Mouse (Mus musculus): ENCODE measurements around the gene Stk39. TPM values are rescaled to one million over a fixed set of nuclear protein-coding genes. Genes with fewer than 3 reads are reported as not detected.

The Stk39 gene
- polyA plus RNA-seq, 1 experiment from 2014 or later = 18.3 TPM

DNA sequence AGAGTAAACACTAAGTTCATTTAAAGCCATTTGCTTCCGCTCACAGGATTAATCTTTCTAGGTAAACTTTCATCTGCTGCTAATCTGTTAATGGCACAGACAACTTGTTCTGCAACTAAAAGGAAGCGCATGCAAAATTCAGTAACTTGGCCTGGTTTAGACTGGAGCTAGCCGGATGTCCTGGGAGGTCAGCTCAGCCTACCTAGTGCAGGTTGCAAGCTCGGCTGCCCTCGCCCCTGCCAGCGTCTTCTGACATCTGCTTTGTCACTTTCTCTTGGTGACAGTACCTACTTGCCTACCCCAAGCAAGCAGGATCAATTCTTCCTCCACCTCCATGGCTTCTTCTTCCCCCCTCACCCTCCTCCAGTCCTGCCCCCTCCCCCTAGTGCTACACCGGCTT lies 106.6 kb downstream of the Stk39 start:
- Histone ChIP-seq H3K4me2 (ENCODE audit: low read length) (no peak overlapping the region), H3K4me1 (replicated peaks; ENCODE audit: control insufficient read depth, insufficient read depth, low read length) (no peaks in the 10 kb centered on the region), H3K36me3 (ENCODE audit: control insufficient read depth, insufficient read depth, low read length) (no peaks in the 10 kb centered on the region), H3K27me3 (replicated peaks; ENCODE audit: control insufficient read depth, insufficient read depth, low read length) (no peaks in the 10 kb centered on the region), H3K4me3 (ENCODE audit: low read depth, low read length) (no peak overlapping the region), H3K27ac (ENCODE audit: low read depth) (no peak overlapping the region), H3K9ac (ENCODE audit: low read length) (no peak overlapping the region), H3K9me3 (ENCODE audit: control insufficient read depth, low read length) (no peaks in the 10 kb centered on the region)
- DNase-seq (ENCODE audit: low spot score) (no peak), ATAC-seq (replicated peaks; ENCODE audit: low FRiP score, low TSS enrichment, low read depth) (0 out of 2 replicates have a peak, but pooled peaks have one; percentile 3)
- WGBS = 56% methylated on average over 7 of the region's 7 CpGs

- H3K4me1 ChIP-seq (replicated peaks; ENCODE audit: control insufficient read depth, insufficient read depth, low read length) = no peaks in the 10 kb centered on the region
- no peak overlapping the region for H3K4me3 ChIP-seq (ENCODE audit: low read depth, low read length)
- 28% methylated on average over 12 of the region's 12 CpGs for whole genome bisulfite sequencing
- H3K27me3 ChIP-seq (replicated peaks; ENCODE audit: control insufficient read depth, insufficient read depth, low read length) = no peaks in the 10 kb centered on the region
- ATAC-seq (replicated peaks; ENCODE audit: low FRiP score, low TSS enrichment, low read depth) (no peak; the same call in 1 of the 2 replicates), DNase-seq (ENCODE audit: low spot score) (no peak)
- H3K4me2 ChIP-seq (ENCODE audit: low read length) = no peak overlapping the region
- H3K9me3 ChIP-seq (ENCODE audit: control insufficient read depth, low read length) = no peaks in the 10 kb centered on the region
- H3K36me3 ChIP-seq (ENCODE audit: control insufficient read depth, insufficient read depth, low read length) = no peaks in the 10 kb centered on the region
- H3K27ac ChIP-seq (ENCODE audit: low read depth) = no peak overlapping the region
- H3K9ac ChIP-seq (ENCODE audit: low read length) = no peak overlapping the region
These were observed 107.7 kb downstream of the Stk39 start for GRCm38 (mm10) chr2:68364181-68364900.

- ATAC-seq (replicated peaks; ENCODE audit: low FRiP score, low TSS enrichment, low read depth) (no peak), DNase-seq (ENCODE audit: low spot score) (no peak)
- Histone ChIP-seq H3K4me3 (ENCODE audit: low read depth, low read length) (no peak overlapping the region), H3K9me3 (ENCODE audit: control insufficient read depth, low read length) (no peaks in the 10 kb centered on the region), H3K27me3 (replicated peaks; ENCODE audit: control insufficient read depth, insufficient read depth, low read length) (no peaks in the 10 kb centered on the region), H3K36me3 (ENCODE audit: control insufficient read depth, insufficient read depth, low read length) (peaks cover 7% of the 10 kb centered on the region), H3K27ac (ENCODE audit: low read depth) (no peak overlapping the region), H3K4me1 (replicated peaks; ENCODE audit: control insufficient read depth, insufficient read depth, low read length) (no peaks in the 10 kb centered on the region), H3K4me2 (ENCODE audit: low read length) (no peak overlapping the region), H3K9ac (ENCODE audit: low read length) (no peak overlapping the region)
- WGBS = 66% methylated on average over 4 of the region's 4 CpGs
These were observed 108.9 kb downstream of the Stk39 start for GRCm38 (mm10) chr2:68363159-68363558.

- Histone ChIP-seq H3K27me3 (replicated peaks; ENCODE audit: control insufficient read depth, insufficient read depth, low read length) (no peaks in the 10 kb centered on the region), H3K4me1 (replicated peaks; ENCODE audit: control insufficient read depth, insufficient read depth, low read length) (no peaks in the 10 kb centered on the region), H3K9ac (ENCODE audit: low read length) (no peak overlapping the region), H3K27ac (ENCODE audit: low read depth) (no peak overlapping the region), H3K4me2 (ENCODE audit: low read length) (no peak overlapping the region), H3K36me3 (ENCODE audit: control insufficient read depth, insufficient read depth, low read length) (peaks cover 11% of the 10 kb centered on the region), H3K9me3 (ENCODE audit: control insufficient read depth, low read length) (no peaks in the 10 kb centered on the region), H3K4me3 (ENCODE audit: low read depth, low read length) (no peak overlapping the region)
- DNase-seq (ENCODE audit: low spot score) (no peak), ATAC-seq (replicated peaks; ENCODE audit: low FRiP score, low TSS enrichment, low read depth) (no peak)
- 58% methylated on average over 5 of the region's 5 CpGs for WGBS
These were observed 110.4 kb downstream of the Stk39 start for GRCm38 (mm10) chr2:68361701-68362100.

- ATAC-seq (replicated peaks; ENCODE audit: low FRiP score, low TSS enrichment, low read depth) = peak; percentile 51; the same call in 1 of the 2 replicates
- Histone ChIP-seq H3K4me1 (replicated peaks; ENCODE audit: control insufficient read depth, insufficient read depth, low read length) (no peaks in the 10 kb centered on the region), H3K9me3 (ENCODE audit: control insufficient read depth, low read length) (no peaks in the 10 kb centered on the region), H3K4me2 (ENCODE audit: low read length) (no peak overlapping the region), H3K4me3 (ENCODE audit: low read depth, low read length) (no peak overlapping the region), H3K36me3 (ENCODE audit: control insufficient read depth, insufficient read depth, low read length) (peaks cover 10% of the 10 kb centered on the region; the same call in 1 of the 2 replicates), H3K9ac (ENCODE audit: low read length) (no peak overlapping the region), H3K27me3 (replicated peaks; ENCODE audit: control insufficient read depth, insufficient read depth, low read length) (no peaks in the 10 kb centered on the region), H3K27ac (ENCODE audit: low read depth) (no peak overlapping the region)
- WGBS = 12% methylated on average over 6 of the region's 6 CpGs
- DNase-seq (ENCODE audit: low spot score) = peak; percentile 73
These were observed 121.4 kb downstream of the Stk39 start for GRCm38 (mm10) chr2:68350621-68351020.

GRCm38 (mm10) chr2:68349593-68350383 lies 122.3 kb downstream of the Stk39 start:
- WGBS = 57% methylated on average over 24 of the region's 24 CpGs
- H3K9ac ChIP-seq (ENCODE audit: low read length) = no peak overlapping the region

GRCm38 (mm10) chr2:68348966-68349365 lies 123.1 kb downstream of the Stk39 start:
- Histone ChIP-seq H3K4me2 (ENCODE audit: low read length) (no peak overlapping the region), H3K36me3 (ENCODE audit: control insufficient read depth, insufficient read depth, low read length) (peaks cover 10% of the 10 kb centered on the region; the same call in 1 of the 2 replicates), H3K27me3 (replicated peaks; ENCODE audit: control insufficient read depth, insufficient read depth, low read length) (no peaks in the 10 kb centered on the region), H3K9ac (ENCODE audit: low read length) (no peak overlapping the region), H3K4me1 (replicated peaks; ENCODE audit: control insufficient read depth, insufficient read depth, low read length) (no peaks in the 10 kb centered on the region), H3K4me3 (ENCODE audit: low read depth, low read length) (no peak overlapping the region), H3K27ac (ENCODE audit: low read depth) (no peak overlapping the region), H3K9me3 (ENCODE audit: control insufficient read depth, low read length) (no peaks in the 10 kb centered on the region)
- DNase-seq (ENCODE audit: low spot score) = no peak
- no peak for ATAC-seq (replicated peaks; ENCODE audit: low FRiP score, low TSS enrichment, low read depth)
- 86% methylated on average over 12 of the region's 12 CpGs for WGBS

More at GRCm38 (mm10) chr2:68349593-68350383, 122.3 kb downstream of the Stk39 start:
- H3K36me3 ChIP-seq (ENCODE audit: control insufficient read depth, insufficient read depth, low read length) = peaks cover 10% of the 10 kb centered on the region; the same call in 1 of the 2 replicates
- H3K4me1 ChIP-seq (replicated peaks; ENCODE audit: control insufficient read depth, insufficient read depth, low read length) = no peaks in the 10 kb centered on the region
- no peak overlapping the region for H3K27ac ChIP-seq (ENCODE audit: low read depth)
- ATAC-seq (replicated peaks; ENCODE audit: low FRiP score, low TSS enrichment, low read depth) = peak; percentile 58
- H3K9me3 ChIP-seq (ENCODE audit: control insufficient read depth, low read length) = no peaks in the 10 kb centered on the region
- DNase-seq (ENCODE audit: low spot score) = peak; percentile 91
- no peaks in the 10 kb centered on the region for H3K27me3 ChIP-seq (replicated peaks; ENCODE audit: control insufficient read depth, insufficient read depth, low read length)
- H3K4me2 ChIP-seq (ENCODE audit: low read length) = no peak overlapping the region
- H3K4me3 ChIP-seq (ENCODE audit: low read depth, low read length) = no peak overlapping the region

DNA sequence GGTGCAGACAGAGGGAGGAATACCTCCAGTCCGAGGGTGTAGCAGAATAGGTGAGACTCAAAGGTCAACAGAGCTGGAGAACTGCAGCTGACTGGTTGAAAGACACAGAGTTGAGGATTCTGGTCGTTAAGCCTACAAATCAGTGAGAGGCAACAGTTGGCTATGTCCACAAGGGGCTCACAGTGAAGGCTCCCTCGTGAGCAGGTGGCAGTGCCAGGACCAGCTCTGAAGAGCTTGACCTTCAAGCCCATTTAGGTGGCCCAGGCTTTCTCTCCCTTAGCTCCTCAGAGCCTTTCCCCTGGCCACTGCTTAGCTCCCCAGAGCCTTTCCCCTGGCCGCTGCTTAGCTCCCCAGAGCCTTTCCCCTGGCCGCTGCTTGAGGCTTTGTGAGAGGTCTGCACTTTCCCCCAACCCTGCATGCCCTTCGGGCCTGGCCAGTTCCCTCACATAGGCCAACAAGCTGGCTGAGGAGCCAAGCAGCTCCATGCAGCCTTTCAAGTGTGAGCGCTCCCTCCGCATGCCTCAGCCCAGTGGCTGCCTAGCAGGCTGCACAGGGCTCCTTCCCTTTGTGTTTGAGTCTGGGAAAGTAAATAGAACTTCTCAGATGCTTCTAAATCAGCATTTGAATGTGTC lies 125.3 kb downstream of the Stk39 start:
- 0 out of 2 replicates have a peak, but pooled peaks cover 3% of the 10 kb centered on the region for H3K36me3 ChIP-seq (ENCODE audit: control insufficient read depth, insufficient read depth, low read length)
- H3K4me3 ChIP-seq (ENCODE audit: low read depth, low read length) = no peak overlapping the region
- H3K27ac ChIP-seq (ENCODE audit: low read depth) = no peak overlapping the region
- ATAC-seq (replicated peaks; ENCODE audit: low FRiP score, low TSS enrichment, low read depth) (no peak), DNase-seq (ENCODE audit: low spot score) (peak; percentile 44)
- no peaks in the 10 kb centered on the region for H3K27me3 ChIP-seq (replicated peaks; ENCODE audit: control insufficient read depth, insufficient read depth, low read length)
- no peaks in the 10 kb centered on the region for H3K4me1 ChIP-seq (replicated peaks; ENCODE audit: control insufficient read depth, insufficient read depth, low read length)
- H3K4me2 ChIP-seq (ENCODE audit: low read length) = no peak overlapping the region
- H3K9ac ChIP-seq (ENCODE audit: low read length) = no peak overlapping the region
- 65% methylated on average over 8 of the region's 8 CpGs for WGBS
- H3K9me3 ChIP-seq (ENCODE audit: control insufficient read depth, low read length) = no peaks in the 10 kb centered on the region

Measured in intestine, embryonic 14.5 days (tissue).